In the genomic region with DNA sequence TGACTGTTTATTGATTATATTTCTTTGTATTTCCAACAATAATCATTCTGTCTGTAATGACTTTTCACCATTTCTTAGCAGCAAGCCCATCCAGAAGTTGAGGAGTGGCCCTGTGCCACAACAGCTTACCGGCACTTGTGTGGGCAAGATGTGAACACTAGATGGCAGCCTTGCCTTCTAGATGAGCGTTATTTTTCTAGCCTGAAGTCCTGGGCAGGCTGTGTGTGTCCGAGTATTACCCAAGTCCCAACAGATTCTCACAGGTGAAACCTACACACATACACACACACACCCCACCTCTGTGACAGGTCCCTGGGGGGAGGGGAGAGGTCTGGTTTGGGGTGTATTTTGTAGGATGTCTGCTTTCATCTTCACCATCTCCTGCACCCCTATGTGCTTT, we compare ENCODE assay signal across 9 mouse cellular contexts. TPM values are rescaled to one million over a fixed set of nuclear protein-coding genes. Genes with fewer than 3 reads are reported as not detected.
DNase-seq lines count a peak whose midpoint lies in the region; ATAC-seq lines count a peak whose summit lies in the region.
"Had no signal": no experiment of that assay in that cellular context is flagged by ENCODE, and none has a peak within 500 bp of the region (broad histone marks: within the 10 kb centered on the region; RNA-seq: fewer than 3 reads in every experiment).

No protein-coding gene starts in this region.

- H3K9ac ChIP-seq in kidney, embryonic 14.5 days (ENCODE audit: low read depth, low read length), result no peak overlapping the region
- no peak overlapping the region for H3K9ac ChIP-seq in limb, embryonic 12.5 days (replicated peaks)
- H3K9ac ChIP-seq: embryonic facial prominence, embryonic 12.5 days had no signal

- 2% methylated on average over 3 of the region's 3 CpGs for WGBS in kidney, embryonic 14.5 days
- WGBS in limb, embryonic 12.5 days, result 0% methylated on average over 3 of the region's 3 CpGs

- no peaks in the 10 kb centered on the region for H3K4me1 ChIP-seq in kidney, embryonic 14.5 days (ENCODE audit: control insufficient read depth, insufficient read depth, low read length)
- H3K4me1 ChIP-seq in limb, embryonic 12.5 days (replicated peaks), result no peaks in the 10 kb centered on the region
- H3K4me1 ChIP-seq: embryonic facial prominence, embryonic 12.5 days had no signal

- no peak overlapping the region for H3K4me2 ChIP-seq in kidney, embryonic 14.5 days (replicated peaks; ENCODE audit: low read depth, low read length)
- H3K4me2 ChIP-seq in limb, embryonic 12.5 days, result no peak overlapping the region
- H3K4me2 ChIP-seq: embryonic facial prominence, embryonic 12.5 days had no signal

- H3K4me3 ChIP-seq in kidney, embryonic 14.5 days (ENCODE audit: low read length), result no peak overlapping the region
- no peak overlapping the region for H3K4me3 ChIP-seq in limb, embryonic 12.5 days (replicated peaks)
- H3K4me3 ChIP-seq: embryonic facial prominence, embryonic 12.5 days had no signal

- no peaks in the 10 kb centered on the region for H3K27me3 ChIP-seq in kidney, embryonic 14.5 days (ENCODE audit: control insufficient read depth, insufficient read depth, low read length)
- peaks cover 7% of the 10 kb centered on the region; the same call in 1 of the 2 replicates for H3K27me3 ChIP-seq in limb, embryonic 12.5 days
- H3K27me3 ChIP-seq: embryonic facial prominence, embryonic 12.5 days had no signal

- ATAC-seq in kidney, embryonic 14.5 days (ENCODE audit: low FRiP score, low TSS enrichment), result peak; percentile 71
- ATAC-seq in limb, embryonic 12.5 days (ENCODE audit: insufficient number of reproducible peaks, insufficient read depth, low FRiP score, low TSS enrichment, low read depth), result 0 out of 2 replicates have a peak, but pooled peaks have one; percentile 56
- peak; percentile 89 for ATAC-seq in monocyte, adult 5-6 weeks (replicated peaks; ENCODE audit: insufficient number of reproducible peaks, low FRiP score, low TSS enrichment, poor library complexity, severe bottlenecking)

- no peaks in the 10 kb centered on the region for H3K9me3 ChIP-seq in kidney, embryonic 14.5 days (ENCODE audit: control insufficient read depth, low read length)
- H3K9me3 ChIP-seq in limb, embryonic 12.5 days, result no peaks in the 10 kb centered on the region
- H3K9me3 ChIP-seq: embryonic facial prominence, embryonic 12.5 days had no signal

- DNase-seq in A20 (ENCODE audit: low read depth, low spot score), result peak; percentile 63
- peak; percentile 40 for DNase-seq in adrenal gland, adult 8-10 months
- peak; percentile 63 for DNase-seq in embryo, embryonic 11.5 days (ENCODE audit: low read depth, low spot score)
- peak; percentile 31 to 59 for DNase-seq in gastrocnemius, postnatal 4 days (ENCODE audit: low spot score in 2 of 2)
- peak; percentile 36 to 38 for DNase-seq in spleen, postnatal 36 days (ENCODE audit: low spot score in 2 of 2)

- H3K36me3 ChIP-seq in kidney, embryonic 14.5 days (ENCODE audit: control insufficient read depth, insufficient read depth, low read length), result no peaks in the 10 kb centered on the region
- H3K36me3 ChIP-seq in limb, embryonic 12.5 days, result no peaks in the 10 kb centered on the region
- H3K36me3 ChIP-seq: embryonic facial prominence, embryonic 12.5 days had no signal

- H3K27ac ChIP-seq in kidney, embryonic 14.5 days (ENCODE audit: low read depth, low read length), result no peak overlapping the region
- H3K27ac ChIP-seq in limb, embryonic 12.5 days, result no peak overlapping the region
- H3K27ac ChIP-seq: embryonic facial prominence, embryonic 12.5 days had no signal

RNA-seq across cellular contexts. Expression of a gene that starts 47.2 kb away (rescaled TPM):
- total RNA-seq in adrenal gland, adult 8-10 months (2022), result 10 to 100 TPM; 58.8 to 82.5 (median 68.4) TPM
- 10 to 100 TPM; 56.8 to 61.6 TPM for total RNA-seq in gastrocnemius, postnatal 4 days (2021)
- 26.9 and 64.7 TPM in 2 replicates for polyA plus RNA-seq in kidney, embryonic 14.5 days (2014; fragmentation: Nextera tagmentation; extraction: Ambion mirVana)
- polyA plus RNA-seq in limb, embryonic 12.5 days (2016; fragmentation: Nextera tagmentation; extraction: Ambion mirVana), result 58.1 and 59.1 TPM in 2 replicates
- 29.1 to 39.5 TPM (median 34.8 TPM) in 3 replicates for total RNA-seq in monocyte, adult 5-6 weeks (2017)
